Mouse (Mus musculus) kidney, embryonic 14.5 days (tissue): ENCODE results near the gene Aifm2. TPM values are rescaled to one million over a fixed set of nuclear protein-coding genes. Genes with fewer than 3 reads are reported as not detected.

ENCODE experiments used
- microRNA-seq: library from miRNA; unstranded; fragments of <30 nt; microRNA quantifications from one replicate; pipeline ENCODE4, GENCODE M21; 2016
- polyA plus RNA-seq: library from polyadenylated mRNA; unstranded; fragments of >200 nt; fragmentation: Nextera tagmentation; extraction: Ambion mirVana; gene quantifications from 2 replicates; pipeline ENCODE4 v1.2.1, GENCODE M21; 2014

The Aifm2 gene
- polyA plus RNA-seq, 1 experiment from 2014 or later: 15.1 TPM

Small RNA genes within 50 kb of the gene (microRNA-seq; reads per million reads assigned to microRNA genes)
- gene Mir5108: not detected

Other genes with a start within 250 kb of the Aifm2 start
- 6.3 and 9.0 TPM in 2 replicates for gene Lrrc20, start 239.5 kb upstream of the Aifm2 start, polyA plus RNA-seq
- 0.27 TPM in 1 of 2 replicates, not detected in the other for gene Npffr1, start 119.8 kb upstream of the Aifm2 start, polyA plus RNA-seq
- gene Ppa1, start 66.7 kb upstream of the Aifm2 start, polyA plus RNA-seq: 205 and 217 TPM in 2 replicates
- gene Sar1a, start 35.0 kb upstream of the Aifm2 start, polyA plus RNA-seq: 161 and 246 TPM in 2 replicates
- gene Tysnd1, start 19.7 kb upstream of the Aifm2 start, polyA plus RNA-seq: 28.8 and 40.3 TPM in 2 replicates
- gene H2afy2, start 68.9 kb downstream of the Aifm2 start, polyA plus RNA-seq: 118 and 130 TPM in 2 replicates